Mouse (Mus musculus): Measurements from ENCODE around the gene Fhod1.

DNA sequence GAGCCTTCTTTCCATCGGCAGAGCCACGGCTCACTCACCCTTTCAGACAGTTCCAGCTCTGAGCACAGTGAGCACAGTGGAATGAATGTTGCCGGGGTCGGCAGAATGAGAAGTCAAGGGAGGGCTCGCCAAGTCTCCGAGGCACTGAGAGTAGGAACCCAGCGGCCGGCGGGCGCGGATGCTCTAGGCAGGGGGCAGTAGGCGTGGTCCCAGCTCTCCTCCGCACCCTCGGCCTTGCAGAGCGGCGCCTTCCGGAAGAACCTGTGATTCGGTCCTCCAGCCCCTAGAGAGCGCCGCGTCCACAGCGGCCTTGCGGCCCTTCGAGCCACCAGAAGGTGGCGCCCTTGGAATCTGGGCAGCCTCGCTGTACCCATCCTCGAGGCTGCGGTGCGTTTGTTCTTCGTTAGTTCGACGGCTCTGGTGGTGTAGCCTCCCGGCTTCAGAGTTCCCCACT lies 26.8 kb upstream of the Fhod1 start:
- TF ChIP-seq POLR2A (IDR thresholded peaks at IDR 0.05; ENCODE audit: insufficient read length, low read depth) (no peak), MYOD1 (IDR thresholded peaks at IDR 0.05; ENCODE audit: control insufficient read depth in 1 of 3, insufficient read length in 2 of 3, low read depth in 2 of 3) (no peak), TCF3 (IDR thresholded peaks at IDR 0.05; ENCODE audit: insufficient read length, low read depth) (no peak), TCF12 (IDR thresholded peaks at IDR 0.05; ENCODE audit: insufficient read depth, poor library complexity, severe bottlenecking) (no peak), USF1 (IDR thresholded peaks at IDR 0.05; ENCODE audit: low read depth) (no peak), MAX (IDR thresholded peaks at IDR 0.05; ENCODE audit: low read depth) (no peak), E2F4 (IDR thresholded peaks at IDR 0.05; ENCODE audit: insufficient read depth) (no peak), POLR2AphosphoS2 (IDR thresholded peaks at IDR 0.05; ENCODE audit: insufficient read length, low read depth) (no peak)
